Mouse (Mus musculus) neural tube, postnatal 0 days (tissue): ENCODE measurements around the gene Nhs. TPM values are rescaled to one million over a fixed set of nuclear protein-coding genes. Genes with fewer than 3 reads are reported as not detected.

ENCODE experiments used
- polyA plus RNA-seq: library from polyadenylated mRNA; unstranded; fragments of >200 nt; fragmentation: Nextera tagmentation; extraction: Ambion mirVana; gene quantifications from 2 replicates; pipeline ENCODE4 v1.2.1, GENCODE M21; 2015

Nhs gene
- polyA plus RNA-seq: 5.8 and 6.2 TPM in 2 replicates

DNA sequence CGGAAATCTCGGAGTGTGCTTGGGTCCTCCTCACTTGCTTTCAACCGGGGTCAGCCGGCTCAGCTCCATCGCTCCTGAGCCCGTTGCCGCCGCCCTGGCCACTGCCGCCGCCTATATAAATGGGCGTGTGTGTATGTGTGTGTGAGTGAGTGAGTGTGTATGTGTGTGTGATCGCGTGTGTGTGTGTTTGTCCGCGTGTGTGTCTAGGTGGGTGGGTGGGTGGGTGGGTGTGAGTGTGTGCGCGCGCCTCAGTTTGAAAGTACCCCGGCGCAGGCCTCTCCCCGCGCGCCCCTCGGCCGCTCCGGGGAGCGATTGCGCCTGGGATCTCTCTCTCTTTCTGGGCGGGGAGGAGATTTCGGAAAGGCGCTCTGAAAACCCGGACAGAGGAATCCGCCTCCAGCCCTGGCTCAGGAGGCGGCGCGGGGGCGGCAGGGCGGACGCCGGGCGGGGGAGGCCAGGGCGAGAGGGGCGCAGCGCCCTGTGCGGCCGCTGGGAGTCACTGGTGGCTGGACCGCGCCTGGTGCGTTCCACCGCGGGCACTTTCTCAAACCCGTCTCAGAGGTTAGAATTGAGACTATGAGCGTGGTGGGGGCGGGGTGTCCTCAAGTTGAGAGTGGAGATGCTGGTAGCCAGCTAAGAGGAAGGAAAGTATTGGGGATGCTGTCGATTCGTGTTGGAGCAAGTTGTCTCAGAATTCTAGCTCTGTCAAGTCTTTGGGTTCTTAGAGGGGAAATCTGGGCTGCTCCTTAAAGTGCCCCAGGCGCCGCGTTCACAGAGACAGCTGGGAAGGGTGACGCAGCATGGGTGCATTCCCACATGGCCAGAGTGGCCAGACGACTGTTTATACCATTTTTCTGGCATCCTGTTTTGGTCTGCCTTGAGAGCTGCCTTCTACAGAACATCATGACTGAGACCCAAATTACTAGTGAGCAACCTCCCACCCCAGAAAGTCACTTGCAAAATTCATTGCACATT is at the start of gene Nhs:
TSS of gene Nhs (minus strand) at position 94 of the 975 bp plus-strand sequence.

